Mouse (Mus musculus) neural tube, embryonic 11.5 days (tissue): Measurements from ENCODE around the gene Kcnq1. TPM values are rescaled to one million over a fixed set of nuclear protein-coding genes. Genes with fewer than 3 reads are reported as not detected.

Source experiments
- ATAC-seq: fragments of 200-750 bp; cut with Nextera tagmentation; 2 replicates; pipeline ENCODE4 v1.8.0; 2017; ENCODE audit warnings: moderate number of reproducible peaks, mild to moderate bottlenecking, moderate TSS enrichment, moderate library complexity; ENCODE audit not compliant: insufficient read depth, low FRiP score, low TSS enrichment
- DNase-seq: peaks from one replicate; pipeline ENCODE4 v3.0.0-alpha.2; 2015; ENCODE audit warnings: low spot score
- H3K27ac ChIP-seq: fragments of 300-500 bp; sonication (generic); 2 replicates; pipeline ENCODE4 v1.5.1; 2014; ENCODE audit warnings: low read depth, mild to moderate bottlenecking, low read length
- H3K27me3 ChIP-seq: fragments of 300-500 bp; sonication (generic); 2 replicates; pipeline ENCODE4 v1.6.1; 2014; ENCODE audit warnings: mild to moderate bottlenecking, low read length, mixed read lengths; ENCODE audit not compliant: control insufficient read depth, insufficient read depth
- H3K36me3 ChIP-seq: fragments of 300-500 bp; sonication (generic); 2 replicates; pipeline ENCODE4 v1.6.1; 2014; ENCODE audit warnings: mild to moderate bottlenecking, low read length, moderate library complexity, mixed read lengths; ENCODE audit not compliant: control insufficient read depth, insufficient read depth
- H3K4me1 ChIP-seq: fragments of 300-500 bp; sonication (generic); 2 replicates; pipeline ENCODE4 v1.6.1; 2014; ENCODE audit warnings: low read length, mixed read lengths; ENCODE audit not compliant: control insufficient read depth, insufficient read depth
- H3K4me2 ChIP-seq: fragments of 300-500 bp; sonication (generic); 2 replicates; pipeline ENCODE4 v1.6.1; 2014; ENCODE audit warnings: low read depth, mild to moderate bottlenecking, moderate library complexity
- H3K4me3 ChIP-seq: fragments of 300-500 bp; sonication (generic); 2 replicates; pipeline ENCODE4 v1.5.1; 2014; ENCODE audit warnings: low read depth, low read length
- H3K9ac ChIP-seq: fragments of 300-500 bp; sonication (generic); 2 replicates; pipeline ENCODE4 v1.6.1; 2014; ENCODE audit warnings: mild to moderate bottlenecking, low read length
- H3K9me3 ChIP-seq: fragments of 300-500 bp; sonication (generic); 2 replicates; pipeline ENCODE4 v1.6.1; 2016; ENCODE audit warnings: low read length; ENCODE audit not compliant: control insufficient read depth
- WGBS: fragments of 180-500 bp; shearing (Covaris S2); extraction: QIAGEN DNeasy Blood & Tissue Kit; methylation state at CpG from one replicate; pipeline ENCODE4 v1.1.7; 2014; 5-methylcytosine and 5-hydroxymethylcytosine counted together
- polyA plus RNA-seq: library from polyadenylated mRNA; unstranded; fragments of >200 nt; fragmentation: Nextera tagmentation; extraction: Ambion mirVana; gene quantifications from 2 replicates; pipeline ENCODE4 v1.2.1, GENCODE M21; 2014

The Kcnq1 gene
- polyA plus RNA-seq, 1 experiment from 2014 or later: 1.7 TPM

- ATAC-seq (no peak), DNase-seq (no peak)
- Histone ChIP-seq H3K36me3 (no peaks in the 10 kb centered on the region), H3K4me1 (no peaks in the 10 kb centered on the region), H3K27me3 (no peaks in the 10 kb centered on the region), H3K4me3 (no peak overlapping the region), H3K9me3 (no peaks in the 10 kb centered on the region), H3K27ac (no peak overlapping the region), H3K4me2 (no peak overlapping the region), H3K9ac (no peak overlapping the region)
- WGBS: 88% methylated on average over 6 of the region's 6 CpGs
These were observed 298.1 kb downstream of the Kcnq1 start for GRCm38 (mm10) chr7:143404296-143404695.

GRCm38 (mm10) chr7:143407931-143408501 is 301.9 kb downstream of the Kcnq1 start:
- Histone ChIP-seq H3K27me3 (no peaks in the 10 kb centered on the region), H3K9ac (no peak overlapping the region), H3K4me1 (no peaks in the 10 kb centered on the region), H3K9me3 (no peaks in the 10 kb centered on the region), H3K4me2 (no peak overlapping the region), H3K27ac (no peak overlapping the region), H3K36me3 (no peaks in the 10 kb centered on the region), H3K4me3 (no peak overlapping the region)
- ATAC-seq (no peak), DNase-seq (no peak)
- WGBS: 76% methylated on average over 9 of the region's 9 CpGs

DNA sequence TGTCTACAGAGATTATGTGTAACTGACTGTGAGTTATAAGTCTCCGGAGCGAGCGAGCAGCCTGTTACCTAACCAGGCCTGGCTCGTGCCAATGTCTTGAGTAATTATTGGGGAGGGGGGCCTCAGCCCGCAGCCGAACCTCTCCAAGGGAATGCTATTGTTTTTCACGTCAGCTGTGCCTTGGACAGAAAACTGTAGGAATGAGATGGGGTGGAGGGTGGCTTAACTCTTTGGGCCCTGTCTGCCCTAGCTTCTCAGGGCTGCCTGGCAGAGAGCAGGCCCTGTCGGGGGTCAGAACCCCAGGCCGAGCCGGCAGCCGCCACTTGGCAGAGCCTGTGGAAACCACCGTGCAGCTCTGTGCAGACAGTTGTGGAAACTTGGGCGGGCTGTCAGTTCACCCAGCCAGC is 302.5 kb downstream of the Kcnq1 start:
- Histone ChIP-seq H3K27ac (no peak overlapping the region), H3K9ac (no peak overlapping the region), H3K27me3 (no peaks in the 10 kb centered on the region), H3K4me2 (no peak overlapping the region), H3K4me3 (no peak overlapping the region), H3K4me1 (no peaks in the 10 kb centered on the region), H3K36me3 (no peaks in the 10 kb centered on the region), H3K9me3 (no peaks in the 10 kb centered on the region)
- DNase-seq: no peak
- ATAC-seq: no peak
- WGBS: 61% methylated on average over 13 of the region's 13 CpGs

- DNase-seq (no peak), ATAC-seq (no peak)
- Histone ChIP-seq H3K36me3 (no peaks in the 10 kb centered on the region), H3K9me3 (no peaks in the 10 kb centered on the region), H3K4me3 (no peak overlapping the region), H3K4me2 (no peak overlapping the region), H3K9ac (no peak overlapping the region), H3K4me1 (peaks cover 4% of the 10 kb centered on the region; the same call in 1 of the 2 replicates), H3K27me3 (no peaks in the 10 kb centered on the region), H3K27ac (no peak overlapping the region)
- WGBS: 80% methylated on average over 6 of the region's 6 CpGs
These were observed 306.4 kb downstream of the Kcnq1 start for GRCm38 (mm10) chr7:143412606-143413005.

- no peak overlapping the region for H3K27ac ChIP-seq
- WGBS: 53% methylated on average over 4 of the region's 4 CpGs
- H3K4me3 ChIP-seq: no peak overlapping the region
- H3K36me3 ChIP-seq: no peaks in the 10 kb centered on the region
- H3K9ac ChIP-seq: no peak overlapping the region
- no peak for DNase-seq
- H3K9me3 ChIP-seq: no peaks in the 10 kb centered on the region
- H3K27me3 ChIP-seq: no peaks in the 10 kb centered on the region
- no peak overlapping the region for H3K4me2 ChIP-seq
- ATAC-seq: no peak
- peaks cover 4% of the 10 kb centered on the region; the same call in 1 of the 2 replicates for H3K4me1 ChIP-seq
These were observed 308.9 kb downstream of the Kcnq1 start for GRCm38 (mm10) chr7:143415070-143415469.

DNA sequence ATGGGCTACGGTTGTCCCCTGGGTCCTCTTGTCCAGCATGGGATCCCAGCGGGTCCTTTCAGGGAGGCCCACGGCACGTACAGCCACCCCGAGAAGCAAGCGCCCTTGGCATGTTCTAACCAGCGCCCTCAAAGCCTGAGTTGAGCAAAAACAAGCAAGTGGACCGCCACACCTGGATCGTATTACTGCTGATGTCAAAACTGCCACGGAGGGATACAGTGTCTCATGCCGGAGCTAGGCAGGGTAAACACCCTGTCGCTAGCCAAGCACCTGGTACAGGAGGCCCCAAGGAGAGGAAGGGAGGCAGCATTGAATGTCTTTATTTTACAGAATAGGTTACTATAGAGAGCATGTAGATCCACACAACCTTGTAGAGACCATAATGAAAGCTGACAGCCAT is 310.2 kb downstream of the Kcnq1 start:
- Histone ChIP-seq H3K4me1 (peaks cover 4% of the 10 kb centered on the region; the same call in 1 of the 2 replicates), H3K36me3 (no peaks in the 10 kb centered on the region), H3K27ac (no peak overlapping the region), H3K9me3 (no peaks in the 10 kb centered on the region), H3K27me3 (no peaks in the 10 kb centered on the region), H3K9ac (no peak overlapping the region), H3K4me2 (no peak overlapping the region), H3K4me3 (no peak overlapping the region)
- no peak for ATAC-seq
- no peak for DNase-seq
- 83% methylated on average over 12 of the region's 12 CpGs for WGBS

GRCm38 (mm10) chr7:143417875-143418274 is 311.7 kb downstream of the Kcnq1 start:
- H3K36me3 ChIP-seq: no peaks in the 10 kb centered on the region
- no peaks in the 10 kb centered on the region for H3K9me3 ChIP-seq
- H3K9ac ChIP-seq: no peak overlapping the region
- H3K4me1 ChIP-seq: peaks cover 4% of the 10 kb centered on the region; the same call in 1 of the 2 replicates
- no peak overlapping the region for H3K4me3 ChIP-seq
- no peaks in the 10 kb centered on the region for H3K27me3 ChIP-seq
- DNase-seq: no peak
- H3K27ac ChIP-seq: no peak overlapping the region
- no peak for ATAC-seq
- 79% methylated on average over 5 of the region's 5 CpGs for WGBS
- H3K4me2 ChIP-seq: no peak overlapping the region

DNA sequence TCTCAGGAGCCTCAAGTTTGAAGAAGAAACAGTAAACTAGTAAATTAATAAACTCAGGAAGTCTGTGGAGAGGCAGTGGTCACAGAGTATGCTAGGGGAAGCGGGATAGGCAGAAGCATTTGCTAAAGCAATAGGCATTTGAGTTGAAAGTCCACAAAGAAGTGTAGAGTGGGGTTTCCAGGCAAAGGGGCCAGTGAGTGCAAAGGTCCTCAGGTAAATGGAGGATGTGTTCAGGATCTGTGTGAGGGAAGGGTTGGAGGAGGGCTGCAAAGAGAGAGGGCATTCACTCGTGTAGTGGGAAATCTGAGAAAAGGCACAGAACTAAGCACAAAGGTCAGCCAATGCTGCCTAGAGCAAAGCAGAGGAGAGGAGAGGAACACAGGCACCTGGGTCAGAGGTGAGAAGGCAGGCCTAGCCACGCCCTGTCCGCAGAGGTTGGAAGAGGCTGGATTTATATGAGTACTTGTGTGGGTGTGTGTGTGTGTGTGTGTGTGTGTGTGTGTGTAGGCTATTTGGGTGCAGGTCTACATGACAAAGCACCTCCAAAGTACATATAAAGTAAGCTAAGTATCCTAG is 313.5 kb downstream of the Kcnq1 start:
- Histone ChIP-seq H3K9ac (no peak overlapping the region), H3K27me3 (no peaks in the 10 kb centered on the region), H3K9me3 (no peaks in the 10 kb centered on the region), H3K4me1 (peaks cover 4% of the 10 kb centered on the region; the same call in 1 of the 2 replicates), H3K36me3 (no peaks in the 10 kb centered on the region), H3K27ac (no peak overlapping the region), H3K4me3 (no peak overlapping the region), H3K4me2 (no peak overlapping the region)
- WGBS: 87% methylated on average over 4 of the region's 4 CpGs
- ATAC-seq (no peak), DNase-seq (no peak)
